Mouse (Mus musculus): ENCODE measurements around the gene Irak3. TPM values are rescaled to one million over a fixed set of nuclear protein-coding genes. Genes with fewer than 3 reads are reported as not detected.

The Irak3 gene
- total RNA-seq, 2 experiments from 2014 or later, result 2.0 to 2.2 TPM

- no peak for DNase-seq (ENCODE audit: low spot score in 2 of 2)
Measured at GRCm38 (mm10) chr10:120111691-120112319, 90.1 kb downstream of the Irak3 start.

GRCm38 (mm10) chr10:120100806-120101205 is 101.1 kb downstream of the Irak3 start:
- no peak for DNase-seq (ENCODE audit: low spot score in 2 of 2)

GRCm38 (mm10) chr10:120097564-120097963 is 104.4 kb downstream of the Irak3 start:
- no peak for DNase-seq (ENCODE audit: low spot score in 2 of 2)

GRCm38 (mm10) chr10:120095716-120096115 is 106.2 kb downstream of the Irak3 start:
- DNase-seq (ENCODE audit: low spot score in 2 of 2), result no peak

GRCm38 (mm10) chr10:120095136-120095535 is 106.8 kb downstream of the Irak3 start:
- no peak for DNase-seq (ENCODE audit: low spot score in 2 of 2)

- no peak for DNase-seq (ENCODE audit: low spot score in 2 of 2)
Measured at GRCm38 (mm10) chr10:120092548-120092947, 109.4 kb downstream of the Irak3 start.

Other genes with a start within 250 kb of the Irak3 start
- gene Helb, start 89.1 kb downstream of the Irak3 start, total RNA-seq (2021), result 10 to 100 TPM; 10.6 to 12.9 TPM
- gene Tmbim4, start 540 bp downstream of the Irak3 start, total RNA-seq (2021), result 100 to 1,000 TPM; 117 TPM
- gene Llph, start 24.9 kb upstream of the Irak3 start, total RNA-seq (2021), result 10 to 100 TPM; 22.6 to 22.9 TPM